Mouse (Mus musculus) monocyte, adult 5-6 weeks (primary cell): ENCODE results near the gene Gm9195. TPM values are rescaled to one million over a fixed set of nuclear protein-coding genes. Genes with fewer than 3 reads are reported as not detected.

Experiments
- ATAC-seq: fragments of 153-309, 156-312 bp; replicated peaks from 2 replicates; pipeline ENCODE4 v1.8.0; 2017; ENCODE audit warnings: mild to moderate bottlenecking; ENCODE audit not compliant: low TSS enrichment, insufficient number of reproducible peaks, severe bottlenecking, poor library complexity, low FRiP score
- total RNA-seq: library from RNA; stranded (forward); fragments of 200-1000, 200-491, 200-594 nt; gene quantifications from 3 replicates; pipeline ENCODE4 v1.2.3, GENCODE M21; 2017

The Gm9195 gene
- total RNA-seq, 1 experiment from 2014 or later, result not detected

DNA sequence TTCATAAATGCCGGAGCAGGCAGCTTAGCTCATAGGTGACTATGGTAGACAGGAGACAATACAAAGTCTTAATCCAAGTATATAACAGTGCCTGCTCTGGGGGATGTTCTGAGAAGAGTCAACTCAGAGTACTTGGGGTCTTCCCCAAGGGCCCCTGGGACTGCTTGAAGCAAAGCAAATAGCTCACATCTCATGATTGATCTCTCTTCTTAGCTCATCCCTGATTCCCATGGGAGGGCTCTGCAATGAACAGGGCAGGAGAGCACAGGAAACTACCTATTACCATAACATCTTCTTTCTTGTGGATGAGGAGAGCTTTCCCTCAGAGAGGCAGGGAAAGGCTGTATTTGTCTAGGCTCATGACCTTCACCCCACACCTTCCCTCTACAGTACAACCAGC lies 32.7 kb downstream of the Gm9195 start:
- ATAC-seq, result no peak

DNA sequence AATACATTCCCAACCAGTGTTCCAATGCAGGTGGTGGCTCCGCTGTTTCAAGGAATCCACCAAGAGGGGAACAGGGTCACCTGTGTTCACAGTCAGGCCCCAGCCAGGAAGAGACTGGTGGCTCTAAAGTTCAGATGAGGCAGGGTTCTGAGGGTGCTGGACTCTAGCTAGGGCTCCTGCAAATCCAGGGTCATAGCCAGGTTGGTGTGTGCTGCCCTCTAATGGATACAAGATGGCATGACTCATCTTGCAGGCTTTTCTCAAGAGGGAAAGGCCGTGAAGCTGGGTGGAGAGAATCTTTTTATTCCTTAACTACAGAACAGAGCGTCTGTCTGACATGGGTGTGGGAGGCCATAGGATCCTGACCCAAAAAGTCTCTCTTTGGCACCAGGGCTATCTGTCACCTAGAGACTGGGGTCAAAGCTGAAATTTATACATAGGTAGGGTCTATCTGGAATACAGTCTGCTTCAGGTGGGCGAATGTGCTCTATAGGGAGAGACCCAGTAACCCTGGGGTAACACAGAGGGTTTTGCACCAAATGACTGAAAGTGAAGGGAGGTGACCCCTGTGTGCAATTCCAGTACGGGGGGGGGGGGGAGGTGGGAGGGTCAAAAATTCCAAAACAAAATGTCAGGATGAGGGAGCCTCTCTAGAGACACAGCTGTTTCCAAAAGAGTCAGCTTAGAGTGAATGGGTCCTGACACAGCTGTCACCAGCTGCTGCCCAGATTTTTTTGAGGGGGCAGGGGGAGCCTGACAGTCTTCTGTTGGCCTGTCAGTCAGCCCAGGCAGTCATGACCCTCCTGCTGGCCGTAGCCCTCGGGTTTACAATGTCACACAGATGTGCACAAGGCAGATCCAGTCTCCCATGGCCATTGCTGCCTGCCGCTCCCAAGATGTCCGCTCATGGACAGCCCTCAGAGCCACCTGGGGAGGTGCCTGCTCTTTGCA lies 44.2 kb downstream of the Gm9195 start:
- no peak for ATAC-seq

DNA sequence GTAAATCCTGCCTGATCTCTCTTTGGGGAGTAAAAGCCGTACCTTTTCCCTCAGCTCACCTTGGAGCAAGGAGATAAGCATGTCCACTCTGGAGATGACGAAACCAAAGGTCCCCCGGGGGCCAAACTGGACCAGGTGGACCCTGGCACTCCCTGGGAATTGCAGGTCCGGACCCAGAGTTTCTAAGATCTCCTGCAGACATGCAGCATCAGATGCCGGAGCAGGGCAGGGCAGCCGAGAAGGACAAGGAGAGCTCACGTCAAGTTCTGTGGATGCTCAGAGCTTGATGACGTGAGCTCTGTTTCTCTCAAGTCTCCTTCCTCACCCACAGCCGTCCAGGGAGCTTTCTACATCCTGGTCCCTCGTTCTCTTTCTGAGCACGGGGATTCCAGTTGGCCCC lies 48.7 kb downstream of the Gm9195 start:
- ATAC-seq, result no peak

DNA sequence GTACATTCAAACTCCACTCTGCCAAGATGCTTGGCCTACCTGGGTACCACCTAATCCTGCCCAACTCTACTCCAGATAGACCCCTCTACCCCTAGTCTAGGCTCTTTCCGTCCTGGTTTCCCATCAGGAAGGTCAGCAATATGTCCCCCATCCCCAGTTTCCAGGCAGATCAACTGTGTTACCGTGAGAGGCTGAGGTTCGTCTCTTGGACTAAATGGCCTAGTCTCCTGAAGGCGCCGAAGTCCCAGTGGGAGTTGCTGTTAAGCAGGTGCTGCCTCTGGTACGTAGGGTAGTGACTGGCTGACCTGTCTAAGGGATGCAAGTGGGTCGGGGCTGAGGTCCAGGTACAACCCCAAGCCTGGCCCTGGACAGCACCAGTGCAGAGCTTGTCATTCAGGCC lies 50.7 kb downstream of the Gm9195 start:
- no peak for ATAC-seq

DNA sequence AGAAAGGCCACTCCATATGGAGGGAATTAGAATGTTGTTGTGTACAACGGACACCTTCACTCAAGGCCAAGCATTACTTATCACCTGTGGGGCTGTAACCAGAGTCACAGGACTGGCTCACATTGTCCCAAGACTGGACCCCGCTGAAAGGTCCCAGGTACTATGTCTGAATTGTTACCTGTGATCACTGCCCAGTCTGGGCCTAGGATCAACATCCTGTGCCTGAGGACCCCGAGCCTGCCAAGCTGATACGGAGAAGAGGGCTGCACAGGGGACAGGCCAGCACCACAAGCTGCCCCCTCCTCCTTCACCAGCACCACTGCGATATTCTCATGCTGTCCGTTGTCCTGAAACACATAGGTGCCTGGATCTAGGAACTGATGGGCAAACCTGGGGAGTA lies 51.2 kb downstream of the Gm9195 start:
- ATAC-seq, result no peak

DNA sequence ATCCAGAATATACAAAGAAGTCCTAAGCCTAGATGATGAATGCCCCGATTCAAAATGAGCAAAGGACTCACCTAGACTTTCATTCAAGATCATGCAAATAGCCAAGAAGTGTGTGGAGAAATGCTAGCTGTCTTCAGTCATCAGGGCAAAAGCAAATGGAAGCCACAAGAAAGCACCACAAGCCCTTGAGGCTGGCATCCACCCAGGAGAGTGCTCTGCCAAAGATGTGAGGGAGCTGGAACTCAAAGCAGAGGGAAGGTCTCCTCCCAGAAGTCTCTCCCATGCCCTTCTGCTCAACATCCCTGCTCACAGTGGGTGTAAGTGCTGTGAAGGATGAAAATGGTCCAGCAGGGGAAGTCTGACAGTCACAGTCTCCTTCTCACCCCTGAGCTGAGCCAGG lies 52.7 kb downstream of the Gm9195 start:
- ATAC-seq, result no peak

DNA sequence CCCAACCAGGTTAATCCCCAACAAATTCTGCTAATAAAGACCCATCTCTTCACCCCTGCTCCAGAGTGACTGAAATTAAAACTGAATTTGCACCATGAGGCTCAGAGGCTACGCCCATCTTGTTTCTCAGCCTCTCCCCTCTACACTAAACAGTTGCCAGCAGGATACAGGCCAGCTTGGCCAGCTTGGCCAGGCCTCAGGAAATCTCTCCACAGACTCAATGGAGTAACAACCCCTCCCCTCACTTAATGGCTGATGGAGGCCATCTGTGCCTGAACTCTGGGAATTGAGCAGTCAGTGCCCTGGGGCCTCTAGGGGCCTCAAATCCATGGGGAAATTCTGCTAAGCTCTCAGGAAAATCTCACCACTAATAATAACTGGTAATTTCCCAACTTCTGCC lies 101.9 kb downstream of the Gm9195 start:
- ATAC-seq, result no peak

DNA sequence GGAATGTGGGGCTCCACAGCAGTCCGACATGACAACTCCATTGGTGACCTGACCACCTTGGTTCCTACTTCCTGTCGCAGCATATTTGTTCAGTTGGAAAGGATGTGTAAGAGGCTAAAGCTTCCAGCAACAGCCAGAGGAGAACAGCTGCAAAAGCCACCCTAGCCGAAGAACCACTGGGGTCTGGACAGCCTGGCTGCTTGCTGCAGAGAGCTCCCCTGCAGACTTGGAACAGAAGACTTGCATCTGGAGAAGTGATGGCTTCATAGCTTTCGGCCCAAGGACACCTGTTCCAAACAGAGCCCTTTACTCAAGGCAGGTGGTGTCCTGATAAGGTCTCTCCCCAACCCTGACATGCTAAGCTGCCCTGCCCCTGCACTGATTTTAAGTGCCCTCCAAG lies 102.3 kb downstream of the Gm9195 start:
- no peak for ATAC-seq

DNA sequence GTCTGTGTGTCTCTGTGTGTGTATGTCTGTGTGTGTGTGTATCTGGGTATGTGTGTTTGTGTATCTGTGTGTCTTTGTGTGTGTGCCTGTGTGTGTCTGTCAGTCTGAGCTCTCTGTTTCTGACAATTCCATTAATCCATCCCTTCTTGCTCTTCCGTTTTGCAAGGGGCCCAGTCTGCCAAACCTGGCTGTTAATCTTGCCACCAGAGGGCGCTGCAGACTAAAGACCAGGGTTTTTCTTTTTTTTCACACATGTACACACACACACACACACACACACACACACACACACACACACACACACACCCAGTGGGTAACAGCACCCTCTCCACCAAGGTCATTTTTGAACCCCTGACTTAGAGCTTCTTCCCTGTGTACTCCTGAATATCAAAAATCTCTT lies 114.4 kb downstream of the Gm9195 start:
- no peak for ATAC-seq

Other genes starting within 250 kb of the Gm9195 start
- 86.5 to 152 TPM (median 126 TPM) in 3 replicates for gene Fndc3a, start 218.2 kb upstream of the Gm9195 start, total RNA-seq